Mouse (Mus musculus) CH12.LX (cell line): ENCODE measurements around the gene Rpl10-ps3. TPM values are rescaled to one million over a fixed set of nuclear protein-coding genes. Genes with fewer than 3 reads are reported as not detected.

Experiments
- DNase-seq: peaks from one replicate; pipeline ENCODE4 v3.0.0-alpha.2; 2013; ENCODE audit errors: extremely low read depth
- H3K27ac ChIP-seq: 2 replicates; pipeline ENCODE4 v1.5.1; 2012; ENCODE audit warnings: low read depth, mild to moderate bottlenecking, control low read depth, moderate library complexity; ENCODE audit not compliant: insufficient read depth
- H3K27me3 ChIP-seq: replicated peaks from 2 replicates; pipeline ENCODE3; 2012; ENCODE audit warnings: inconsistent platforms
- H3K36me3 ChIP-seq, 2 experiments: replicated peaks in 1 of 2; 2 replicates each; pipeline versions ENCODE3 to v1.6.1; 2012; ENCODE audit warnings: inconsistent platforms in 1 of 2, low read length in 1 of 2, mild to moderate bottlenecking in 1 of 2, mixed read lengths in 1 of 2, moderate library complexity in 1 of 2; ENCODE audit not compliant: control insufficient read depth in 1 of 2, insufficient read depth in 1 of 2
- H3K4me1 ChIP-seq, 2 experiments: 2 replicates each; pipeline ENCODE4 v1.6.1; 2012; ENCODE audit warnings: inconsistent platforms in 1 of 2, moderate library complexity in 1 of 2; ENCODE audit not compliant: insufficient read depth in 2 of 2, control insufficient read depth in 1 of 2
- H3K4me2 ChIP-seq: 2 replicates; pipeline ENCODE4 v1.6.1; 2012; ENCODE audit warnings: low read depth, mild to moderate bottlenecking, control low read depth; ENCODE audit not compliant: poor library complexity, insufficient read depth, severe bottlenecking
- H3K4me3 ChIP-seq, 3 experiments: fragments of 150-350 bp in 1 of 3; sonication (generic) in 1 of 3; replicated peaks in 1 of 3; 2 replicates each; pipeline versions ENCODE3 to v1.5.1; 2011 to 2012; ENCODE audit warnings: low read depth in 2 of 3, low read length in 2 of 3, mild to moderate bottlenecking in 2 of 3, moderate library complexity in 2 of 3, control low read depth in 1 of 3, improper control_type of control experiment in 1 of 3, inconsistent platforms in 1 of 3, mixed read lengths in 1 of 3; ENCODE audit not compliant: poor library complexity in 1 of 3
- H3K79me2 ChIP-seq: replicated peaks from 2 replicates; pipeline ENCODE4 v1.6.1; 2012; ENCODE audit warnings: mild to moderate bottlenecking, moderate library complexity; ENCODE audit not compliant: control insufficient read depth, poor library complexity, insufficient read depth, severe bottlenecking; ENCODE audit errors: extremely low read depth
- H3K9ac ChIP-seq: 2 replicates; pipeline ENCODE4 v1.6.1; 2012; ENCODE audit warnings: low read depth, mild to moderate bottlenecking, control low read depth, moderate library complexity; ENCODE audit not compliant: insufficient read depth
- H3K9me3 ChIP-seq: replicated peaks from 2 replicates; pipeline ENCODE3; 2012; ENCODE audit warnings: low read length, inconsistent platforms, mixed read lengths
- ETS1 ChIP-seq: conservative IDR thresholded peaks from 2 replicates; pipeline ENCODE4 v1.6.1; 2012; ENCODE audit warnings: low read depth, mild to moderate bottlenecking, inconsistent platforms, low read length, improper control_type of control experiment, moderate library complexity
- JUND ChIP-seq: conservative IDR thresholded peaks from 2 replicates; pipeline ENCODE4 v1.6.1; 2011; ENCODE audit warnings: low read depth, low read length, improper control_type of control experiment
- MAX ChIP-seq: IDR thresholded peaks from 2 replicates; pipeline ENCODE4 v1.6.1; 2011; ENCODE audit warnings: low read length, improper control_type of control experiment
- MAZ ChIP-seq: IDR thresholded peaks from 2 replicates; pipeline ENCODE4 v1.6.1; 2012; ENCODE audit warnings: low read depth, mild to moderate bottlenecking, inconsistent platforms, low read length, improper control_type of control experiment, moderate library complexity
- MEF2A ChIP-seq: IDR thresholded peaks from 2 replicates; pipeline ENCODE4 v1.6.1; 2014; ENCODE audit warnings: low read depth, mild to moderate bottlenecking, inconsistent platforms, low read length, improper control_type of control experiment, borderline replicate concordance
- MYC ChIP-seq: IDR thresholded peaks from 2 replicates; pipeline ENCODE4 v1.6.1; 2011; ENCODE audit warnings: low read depth, mild to moderate bottlenecking, improper control_type of control experiment, low read length
- PAX5 ChIP-seq: IDR thresholded peaks from 2 replicates; pipeline ENCODE4 v1.6.1; 2012; ENCODE audit warnings: low read length, inconsistent platforms, mixed read lengths
- RAD21 ChIP-seq: IDR thresholded peaks from 2 replicates; pipeline ENCODE4 v1.6.1; 2011; ENCODE audit warnings: low read depth, mild to moderate bottlenecking, low read length, improper control_type of control experiment, moderate library complexity
- dilution Hi-C: fragments of 300-500 bp; cut with MboI; formaldehyde crosslinking; loops from 2 replicates; pipeline ENCODE4 v1.14.3; 2020; ENCODE audit warnings: low sequenced_read_pairs; ENCODE audit not compliant: extremely low pct_unique_long_range_greater_than_20kb, extremely low pct_ligation_motif_present
- in situ Hi-C: fragments of 300-500 bp; cut with MboI; formaldehyde crosslinking; loops from 3 replicates; pipeline ENCODE4 v1.14.3; 2019; ENCODE audit warnings: low sequenced_read_pairs, low pct_ligation_motif_present, low pct_unique_long_range_greater_than_20kb, mixed read lengths
- polyA plus RNA-seq: library from polyadenylated mRNA; unstranded; fragments of >175 nt; gene quantifications from 2 replicates; pipeline ENCODE4 v1.2.1, GENCODE M21; 2012; ENCODE audit warnings: low read depth; ENCODE audit not compliant: insufficient read length
- total RNA-seq, 2 experiments: library from RNA; depleted of rRNA; stranded (reverse); fragments of 300-350 nt in 1 of 2; fragments of >200 nt in 1 of 2; gene quantifications; 2 replicates each; pipeline ENCODE4 v1.2.3; 2012 to 2014

The Rpl10-ps3 gene
- total and polyA plus RNA-seq, 3 experiments, result 373 to 2,259 (median 1,294) TPM

DNA sequence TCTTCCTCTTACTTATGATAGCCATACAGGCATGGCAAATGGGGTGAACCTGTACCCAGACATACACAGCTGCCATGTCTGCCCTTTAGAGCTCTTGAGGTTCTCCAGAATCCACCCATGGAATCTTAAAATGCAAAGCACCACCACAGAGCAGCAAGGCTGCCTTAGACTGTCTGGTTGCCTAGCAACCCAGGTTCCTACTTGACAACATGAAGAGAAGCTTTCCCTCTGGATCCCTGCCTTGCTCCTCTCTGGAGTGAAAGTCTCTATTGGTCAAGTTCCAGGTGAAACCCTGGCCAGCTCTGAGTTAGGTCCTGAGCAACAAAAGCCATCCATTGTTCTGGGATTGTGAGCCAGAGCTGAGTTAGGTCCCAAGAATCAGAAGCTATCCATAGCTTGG lies 43.0 kb downstream of the Rpl10-ps3 start (continued):
- TF ChIP-seq RAD21, result no peak

DNA sequence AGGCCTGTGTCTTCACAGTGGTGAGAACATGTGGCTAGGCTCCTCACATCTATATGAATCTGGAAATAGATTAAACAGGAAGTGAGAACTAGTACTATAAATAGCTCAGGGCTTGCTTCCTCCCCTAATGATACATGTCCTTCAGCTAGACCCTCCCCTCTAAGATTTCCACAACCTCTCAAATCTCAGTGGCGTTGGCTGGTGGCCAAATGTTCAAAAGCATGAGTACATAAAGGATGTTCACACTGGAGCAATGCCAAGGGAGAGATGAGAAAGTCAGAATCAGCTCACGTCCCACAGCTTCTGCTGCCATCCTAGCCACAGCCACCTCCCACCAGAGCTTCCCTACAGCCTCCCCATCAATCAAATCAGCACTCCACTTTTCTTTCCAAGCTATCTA lies 46.4 kb downstream of the Rpl10-ps3 start:
- Histone ChIP-seq H3K9me3 (peaks cover 3% of the 10 kb centered on the region), H3K36me3 (no peaks in the 10 kb centered on the region), H3K4me1 (peaks cover 0 to 16% of the 10 kb centered on the region in 2 experiments; a peak in 2 of 4 replicates), H3K27ac (no peak overlapping the region), H3K4me2 (no peak overlapping the region), H3K4me3 (no peak overlapping the region), H3K79me2 (no peaks in the 10 kb centered on the region), H3K27me3 (no peaks in the 10 kb centered on the region), H3K9ac (no peak overlapping the region)
- in situ Hi-C loops (no loop called here), dilution Hi-C loops (no loop called here)
- peak; percentile 50 for DNase-seq
- TF ChIP-seq MYC (0 out of 2 replicates have a peak, but pooled peaks have one; percentile 30), ETS1 (no peak), JUND (no peak), MAX (peak; percentile 50; the same call in 1 of the 2 replicates), MAZ (no peak), MEF2A (peak; percentile 40; the same call in 1 of the 2 replicates), PAX5 (no peak)

Other genes with a start within 250 kb of the Rpl10-ps3 start
- gene Plet1, start 149.6 kb upstream of the Rpl10-ps3 start, total RNA-seq (2012; rRNA removed), result 0.08 TPM in 1 of 2 replicates, not detected in the other
- gene Plet1, start 149.6 kb upstream of the Rpl10-ps3 start, total RNA-seq (2014; rRNA removed), result not detected in 2 replicates
- 0.19 TPM in 1 of 2 replicates, not detected in the other for gene Plet1, start 149.6 kb upstream of the Rpl10-ps3 start, polyA plus RNA-seq
- gene Pts, start 183.8 kb upstream of the Rpl10-ps3 start, total RNA-seq (2012; rRNA removed), result 35.3 and 37.9 TPM in 2 replicates
- 89.4 and 91.8 TPM in 2 replicates for gene Pts, start 183.8 kb upstream of the Rpl10-ps3 start, total RNA-seq (2014; rRNA removed)
- gene Pts, start 183.8 kb upstream of the Rpl10-ps3 start, polyA plus RNA-seq, result 35.4 and 37.7 TPM in 2 replicates
- gene Il18, start 209.9 kb upstream of the Rpl10-ps3 start, total RNA-seq (2012; rRNA removed), result 0.59 and 0.63 TPM in 2 replicates
- 0.70 and 0.98 TPM in 2 replicates for gene Il18, start 209.9 kb upstream of the Rpl10-ps3 start, total RNA-seq (2014; rRNA removed)
- 0.56 TPM in 1 of 2 replicates, not detected in the other for gene Il18, start 209.9 kb upstream of the Rpl10-ps3 start, polyA plus RNA-seq
- 1.2 and 1.3 TPM in 2 replicates for gene Bco2, start 210.2 kb upstream of the Rpl10-ps3 start, total RNA-seq (2012; rRNA removed)
- 0.68 and 0.73 TPM in 2 replicates for gene Bco2, start 210.2 kb upstream of the Rpl10-ps3 start, total RNA-seq (2014; rRNA removed)
- 0.53 and 0.93 TPM in 2 replicates for gene Bco2, start 210.2 kb upstream of the Rpl10-ps3 start, polyA plus RNA-seq
- gene Tex12, start 216.4 kb upstream of the Rpl10-ps3 start, total RNA-seq (2012; rRNA removed), result not detected in 2 replicates
- gene Tex12, start 216.4 kb upstream of the Rpl10-ps3 start, total RNA-seq (2014; rRNA removed), result not detected in 2 replicates
- gene Tex12, start 216.4 kb upstream of the Rpl10-ps3 start, polyA plus RNA-seq, result not detected in 2 replicates